Mouse (Mus musculus) embryo, embryonic 9.5 days (tissue): ENCODE data around the gene Ccdc88c.
A peak's percentile ranks its signal among the peaks of the same experiment; 100 is the strongest.

ENCODE experiments used
- DNase-seq: peaks from one replicate; pipeline ENCODE4 v3.0.0-alpha.2; 2017; ENCODE audit errors: extremely low spot score

Gene Ccdc88c

GRCm38 (mm10) chr12:101028954-101029731, at the start of gene Ccdc88c:
Ccdc88c (minus strand) TSS chr12:101029056.
- peak; percentile 91 for DNase-seq

- DNase-seq, result no peak
Measured at GRCm38 (mm10) chr12:101077955-101078354, 49.1 kb upstream of the Ccdc88c start.

GRCm38 (mm10) chr12:101075433-101075832, 46.6 kb upstream of the Ccdc88c start:
- DNase-seq, result no peak

DNA sequence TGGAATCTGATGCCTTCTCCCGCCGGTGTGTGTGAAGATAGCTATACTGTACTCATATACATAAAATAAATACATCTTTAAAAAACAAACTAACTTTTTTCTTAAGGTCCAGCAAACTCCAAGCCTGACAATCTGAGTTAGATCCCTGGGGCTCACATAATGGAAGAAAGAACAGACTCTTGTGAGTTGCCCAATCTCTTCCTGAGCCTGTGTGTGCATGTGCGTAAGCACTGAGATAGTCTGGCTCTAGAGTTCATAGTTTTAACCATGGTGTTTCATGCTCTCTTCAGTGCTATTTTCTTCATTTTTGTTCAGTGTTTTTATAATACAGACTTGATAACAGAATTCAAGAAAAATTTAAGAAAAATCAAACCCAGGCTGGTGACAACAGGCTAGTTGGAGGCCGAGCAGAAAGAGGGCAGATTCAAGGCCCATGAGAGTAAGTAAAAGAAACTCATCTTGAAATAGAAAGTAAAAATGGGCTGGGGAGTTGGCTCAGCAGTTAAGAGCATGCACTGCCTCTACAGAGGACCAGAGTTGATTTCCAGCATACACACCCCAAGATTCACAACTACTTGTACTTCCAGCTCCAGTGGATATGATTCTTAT, 46.1 kb upstream of the Ccdc88c start:
- no peak for DNase-seq

DNA sequence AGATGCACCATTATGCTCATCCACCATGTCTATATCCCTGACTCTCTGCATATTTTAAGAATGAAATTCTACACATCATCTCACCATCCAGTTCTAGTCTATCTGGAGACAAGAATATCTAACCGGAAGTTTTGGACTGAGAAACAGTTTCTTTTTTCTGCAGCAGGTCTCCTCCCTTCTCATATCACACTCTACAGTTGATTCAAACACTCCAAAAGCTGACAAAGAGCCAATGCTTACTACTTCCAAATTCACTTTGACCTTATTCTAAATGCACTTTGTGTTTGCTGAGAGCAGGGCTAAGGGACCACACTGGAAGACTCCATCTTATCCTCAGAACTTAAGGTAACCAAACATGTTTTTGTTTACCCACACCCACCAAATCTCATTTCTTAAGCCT, 41.0 kb upstream of the Ccdc88c start:
- DNase-seq, result no peak

DNA sequence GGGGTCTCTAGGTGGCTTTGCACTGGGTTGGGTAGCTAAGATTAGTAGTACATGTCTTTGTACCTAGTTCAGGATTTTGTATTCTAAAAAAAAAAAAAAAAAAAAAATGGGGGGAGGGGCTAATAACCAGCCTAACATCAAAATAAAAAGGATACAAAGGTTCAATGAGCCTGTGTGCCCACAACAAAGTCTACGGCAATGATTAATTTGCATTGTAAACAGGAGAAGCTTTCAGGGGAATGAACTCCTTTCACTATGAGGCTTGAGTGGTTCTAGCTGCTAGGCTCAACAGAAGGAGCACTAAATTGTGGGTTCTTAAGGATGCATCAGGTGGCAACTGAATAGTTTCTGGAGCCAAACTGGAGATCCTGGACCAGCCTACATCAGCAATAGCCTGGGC, 37.5 kb upstream of the Ccdc88c start:
- DNase-seq, result no peak

- no peak for DNase-seq
Measured at GRCm38 (mm10) chr12:101039956-101040355, 11.1 kb upstream of the Ccdc88c start.

GRCm38 (mm10) chr12:101028247-101028953, 456 bp downstream of the Ccdc88c start:
- DNase-seq, result no peak

- peak; percentile 29 for DNase-seq
Measured at GRCm38 (mm10) chr12:101027451-101028246, 1.2 kb downstream of the Ccdc88c start.

GRCm38 (mm10) chr12:101026946-101027345, 1.9 kb downstream of the Ccdc88c start:
- DNase-seq, result no peak

GRCm38 (mm10) chr12:101026518-101026917, 2.3 kb downstream of the Ccdc88c start:
- DNase-seq, result no peak

DNA sequence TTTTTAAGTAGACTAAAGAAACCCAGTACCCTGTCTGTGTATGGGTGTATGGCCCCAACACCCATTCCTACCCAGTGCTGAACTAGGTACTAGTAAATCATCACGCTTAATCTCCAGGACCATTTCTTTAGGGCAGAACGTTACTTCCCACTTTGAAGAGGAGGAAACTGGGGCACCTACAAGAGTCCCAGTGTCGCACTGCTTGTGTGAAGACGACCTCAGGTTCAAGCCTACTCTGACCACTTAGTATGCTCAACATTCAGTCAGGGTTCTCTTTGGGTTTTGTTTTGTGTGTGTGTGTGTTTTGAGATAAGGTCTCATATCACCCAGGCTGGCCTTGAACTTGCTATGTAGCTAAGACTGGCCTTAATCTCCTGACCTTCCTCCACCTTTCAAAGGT, 2.8 kb downstream of the Ccdc88c start:
- DNase-seq, result no peak

DNA sequence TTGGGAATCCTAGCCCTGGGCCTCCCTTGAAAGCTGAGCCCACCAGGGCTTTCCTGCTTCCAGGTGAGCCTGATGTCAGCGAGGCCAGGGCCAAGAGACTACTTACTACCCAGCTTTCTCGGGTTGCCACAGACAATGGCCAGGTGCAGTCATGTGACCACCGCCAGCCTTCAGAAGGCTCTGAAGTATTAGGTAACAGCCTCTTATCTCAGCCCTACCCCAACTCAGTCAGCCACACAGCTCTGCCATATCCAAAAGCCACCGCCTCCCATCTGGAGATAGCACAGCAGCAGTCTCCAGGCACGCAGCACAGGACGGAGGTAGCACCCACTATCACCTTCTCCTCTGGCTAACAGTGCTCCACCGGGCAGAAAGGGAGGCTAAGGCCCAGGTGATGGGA, 3.5 kb downstream of the Ccdc88c start:
- no peak for DNase-seq

DNA sequence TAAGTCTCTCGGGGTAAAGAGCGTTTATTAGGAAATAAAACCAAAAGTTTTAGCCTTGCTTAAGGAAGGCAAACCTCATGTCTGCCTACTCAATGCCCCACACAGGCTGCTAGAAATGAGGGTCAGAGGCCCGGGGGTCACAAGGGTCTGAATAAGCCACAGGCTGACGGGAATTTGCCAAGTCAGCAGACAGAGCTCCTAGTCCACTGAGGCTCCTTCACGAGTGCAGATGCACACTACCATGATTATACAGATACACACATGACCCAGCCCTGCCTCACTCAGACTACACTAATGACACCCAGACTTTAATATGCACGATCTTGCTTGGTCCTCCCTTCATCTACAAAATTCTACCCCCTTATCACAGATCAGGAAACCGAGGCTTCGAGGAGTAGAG, 4.0 kb downstream of the Ccdc88c start:
- no peak for DNase-seq

DNA sequence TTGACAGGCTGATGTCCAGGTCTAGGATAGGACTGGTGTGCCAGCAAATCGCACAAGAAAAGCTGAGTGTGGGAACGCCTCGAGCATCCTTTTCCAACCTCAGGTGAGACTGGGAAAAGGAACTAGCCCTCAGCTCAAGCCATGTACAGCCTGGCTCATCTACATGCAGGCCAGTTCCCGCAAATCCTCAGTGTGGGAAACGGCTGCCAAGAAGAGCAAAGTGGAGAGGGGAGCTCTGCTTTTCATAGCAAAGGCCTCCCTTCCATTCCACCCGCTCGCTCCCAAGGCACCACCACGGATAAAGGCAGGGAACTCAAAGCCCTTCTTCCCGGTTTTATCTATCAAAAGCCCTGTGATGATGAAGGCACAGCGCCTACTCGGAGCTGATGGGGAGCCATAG, 5.7 kb downstream of the Ccdc88c start:
- no peak for DNase-seq

DNA sequence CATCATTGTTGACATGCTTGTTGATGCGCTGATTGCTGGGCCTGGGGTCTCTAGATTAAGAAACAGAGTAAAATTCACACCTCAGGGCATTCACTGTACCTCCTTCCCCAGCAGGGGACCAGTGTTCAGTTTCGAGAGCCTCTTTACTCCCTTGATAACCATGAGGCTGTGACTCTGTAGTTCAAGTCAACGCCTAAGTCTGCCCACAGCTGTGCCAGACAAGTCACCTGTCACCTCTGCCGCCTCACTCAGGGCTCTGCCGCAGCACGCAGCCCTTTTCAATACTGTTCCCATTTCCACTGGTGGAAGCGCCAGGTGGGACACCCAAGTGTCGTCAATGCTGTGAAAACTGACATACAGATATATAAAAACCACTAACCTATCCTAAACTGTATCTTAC, 6.5 kb downstream of the Ccdc88c start:
- DNase-seq, result no peak

GRCm38 (mm10) chr12:101021484-101022226, 7.2 kb downstream of the Ccdc88c start:
- DNase-seq, result no peak

GRCm38 (mm10) chr12:101020210-101021015, 8.4 kb downstream of the Ccdc88c start:
- DNase-seq, result no peak

GRCm38 (mm10) chr12:101019443-101019842, 9.4 kb downstream of the Ccdc88c start:
- no peak for DNase-seq

GRCm38 (mm10) chr12:101019031-101019430, 9.8 kb downstream of the Ccdc88c start:
- no peak for DNase-seq
